Mouse (Mus musculus): ENCODE measurements around the gene Derl2. TPM values are rescaled to one million over a fixed set of nuclear protein-coding genes. Genes with fewer than 3 reads are reported as not detected.
A peak's percentile ranks its signal among the peaks of the same experiment; 100 is the strongest.

Gene Derl2
- polyA plus RNA-seq (2012; fragmentation: generic; extraction: Trizol), result 38.5 TPM
- long read RNA-seq, experiment 1, transcript Derl2-206 (7 exons, 3,666 nt), result major isoform, 75 of 93 reads
- long read RNA-seq, experiment 1, partial matches to known transcripts, result 2 of 93 reads
- long read RNA-seq, experiment 1, other reads (novel, unspliced or antisense), result 14 of 93 reads
- long read RNA-seq, experiment 2, transcript Derl2-206 (7 exons, 3,666 nt), result major isoform, 86 of 117 reads
- long read RNA-seq, experiment 2, transcript Derl2-207 (7 exons, 1,466 nt), result minor isoform, 8 of 117 reads
- long read RNA-seq, experiment 2, partial matches to known transcripts, result 4 of 117 reads
- long read RNA-seq, experiment 2, other reads (novel, unspliced or antisense), result 18 of 117 reads

- H3K79me2 ChIP-seq (ENCODE audit: control insufficient read depth, insufficient read depth), result peaks cover 95% of the 10 kb centered on the region
- H3K36me3 ChIP-seq (ENCODE audit: control insufficient read depth, insufficient read depth), result peaks cover 45% of the 10 kb centered on the region
- peaks cover 78% of the 10 kb centered on the region for H3K79me3 ChIP-seq (ENCODE audit: low read depth)
- H3K27me3 ChIP-seq (ENCODE audit: control insufficient read depth, insufficient read depth, insufficient read length), result no peaks in the 10 kb centered on the region
- peak within 1 kb of the TSS; percentile 94 for H3ac ChIP-seq (ENCODE audit: control insufficient read depth, insufficient read length, low read depth)
- H3K4me3 ChIP-seq (ENCODE audit: insufficient read depth, poor library complexity, severe bottlenecking), result peak within 1 kb of the TSS; percentile 82
- TF ChIP-seq USF1 (IDR thresholded peaks at IDR 0.05; ENCODE audit: low read depth) (no peak), MAX (IDR thresholded peaks at IDR 0.05) (no peak), MYOD1 (IDR thresholded peaks at IDR 0.05; ENCODE audit: control insufficient read depth, insufficient read length, low read depth) (no peak), MYOG (IDR thresholded peaks at IDR 0.05; ENCODE audit: control insufficient read depth, extremely low read depth, insufficient read length) (no peak), CTCF (IDR thresholded peaks at IDR 0.05; ENCODE audit: control insufficient read depth, insufficient read depth, insufficient read length) (no peak), FOSL1 (IDR thresholded peaks at IDR 0.05; ENCODE audit: insufficient read depth, low read length, poor library complexity, severe bottlenecking) (no peak), CEBPB (IDR thresholded peaks at IDR 0.05; ENCODE audit: low read depth) (no peak)
Observed at GRCm38 (mm10) chr11:71019201-71020068, at the start of gene Derl2, which contains the start of gene Mis12. Gene Derl2 (minus strand): TSS chr11:71019841. Gene Mis12 (plus strand): TSS chr11:71019611.

- Histone ChIP-seq H3K4me3 (ENCODE audit: insufficient read depth, poor library complexity, severe bottlenecking) (no peak overlapping the region), H3ac (ENCODE audit: control insufficient read depth, insufficient read length, low read depth) (no peak overlapping the region), H3K79me3 (ENCODE audit: low read depth) (no peaks in the 10 kb centered on the region), H3K27me3 (ENCODE audit: control insufficient read depth, insufficient read depth, insufficient read length) (no peaks in the 10 kb centered on the region), H3K36me3 (ENCODE audit: control insufficient read depth, insufficient read depth) (no peaks in the 10 kb centered on the region), H3K79me2 (ENCODE audit: control insufficient read depth, insufficient read depth) (no peaks in the 10 kb centered on the region)
- no peak for TF ChIP-seq USF1 (IDR thresholded peaks at IDR 0.05; ENCODE audit: low read depth)
Observed at GRCm38 (mm10) chr11:71052554-71052953, 32.9 kb upstream of the Derl2 start.

- Histone ChIP-seq H3K27me3 (ENCODE audit: control insufficient read depth, insufficient read depth, insufficient read length) (no peaks in the 10 kb centered on the region), H3K79me2 (ENCODE audit: control insufficient read depth, insufficient read depth) (no peaks in the 10 kb centered on the region), H3K4me3 (ENCODE audit: insufficient read depth, poor library complexity, severe bottlenecking) (no peak overlapping the region), H3K79me3 (ENCODE audit: low read depth) (no peaks in the 10 kb centered on the region), H3ac (ENCODE audit: control insufficient read depth, insufficient read length, low read depth) (no peak overlapping the region), H3K36me3 (ENCODE audit: control insufficient read depth, insufficient read depth) (no peaks in the 10 kb centered on the region)
- no peak for TF ChIP-seq USF1 (IDR thresholded peaks at IDR 0.05; ENCODE audit: low read depth)
- no peak for TF ChIP-seq MYOG (IDR thresholded peaks at IDR 0.05; ENCODE audit: control insufficient read depth, extremely low read depth, insufficient read length)
- no peak for TF ChIP-seq FOSL1 (IDR thresholded peaks at IDR 0.05; ENCODE audit: insufficient read depth, low read length, poor library complexity, severe bottlenecking)
- no peak for TF ChIP-seq MYOD1 (IDR thresholded peaks at IDR 0.05; ENCODE audit: control insufficient read depth, insufficient read length, low read depth)
Observed at GRCm38 (mm10) chr11:71039526-71040298, 20.1 kb upstream of the Derl2 start.

- H3K27me3 ChIP-seq (ENCODE audit: control insufficient read depth, insufficient read depth, insufficient read length), result no peaks in the 10 kb centered on the region
- H3K79me2 ChIP-seq (ENCODE audit: control insufficient read depth, insufficient read depth), result no peaks in the 10 kb centered on the region
- no peaks in the 10 kb centered on the region for H3K79me3 ChIP-seq (ENCODE audit: low read depth)
- no peak for TF ChIP-seq MAX (IDR thresholded peaks at IDR 0.05)
- no peak for TF ChIP-seq CEBPB (IDR thresholded peaks at IDR 0.05; ENCODE audit: low read depth)
- no peak for TF ChIP-seq CTCF (IDR thresholded peaks at IDR 0.05; ENCODE audit: control insufficient read depth, insufficient read depth, insufficient read length)
- no peak for TF ChIP-seq FOSL1 (IDR thresholded peaks at IDR 0.05; ENCODE audit: insufficient read depth, low read length, poor library complexity, severe bottlenecking)
- no peak for TF ChIP-seq USF1 (IDR thresholded peaks at IDR 0.05; ENCODE audit: low read depth)
- no peak for TF ChIP-seq MYOD1 (IDR thresholded peaks at IDR 0.05; ENCODE audit: control insufficient read depth, insufficient read length, low read depth)
- no peak for TF ChIP-seq MYOG (IDR thresholded peaks at IDR 0.05; ENCODE audit: control insufficient read depth, extremely low read depth, insufficient read length)
- peaks cover 11% of the 10 kb centered on the region for H3K36me3 ChIP-seq (ENCODE audit: control insufficient read depth, insufficient read depth)
- H3ac ChIP-seq (ENCODE audit: control insufficient read depth, insufficient read length, low read depth), result no peak within 1 kb of the TSS
- H3K4me3 ChIP-seq (ENCODE audit: insufficient read depth, poor library complexity, severe bottlenecking), result no peak within 1 kb of the TSS
Observed at GRCm38 (mm10) chr11:71033163-71033761, 13.6 kb upstream of the Derl2 start, which contains the start of gene 6330403K07Rik. Gene 6330403K07Rik (minus strand): TSS chr11:71033513.

- H3K79me3 ChIP-seq (ENCODE audit: low read depth), result peaks cover 2% of the 10 kb centered on the region
- H3K79me2 ChIP-seq (ENCODE audit: control insufficient read depth, insufficient read depth), result no peaks in the 10 kb centered on the region
- peaks cover 17% of the 10 kb centered on the region for H3K36me3 ChIP-seq (ENCODE audit: control insufficient read depth, insufficient read depth)
- no peak overlapping the region for H3ac ChIP-seq (ENCODE audit: control insufficient read depth, insufficient read length, low read depth)
- H3K4me3 ChIP-seq (ENCODE audit: insufficient read depth, poor library complexity, severe bottlenecking), result no peak overlapping the region
- TF ChIP-seq CEBPB (IDR thresholded peaks at IDR 0.05; ENCODE audit: low read depth) (no peak), CTCF (IDR thresholded peaks at IDR 0.05; ENCODE audit: control insufficient read depth, insufficient read depth, insufficient read length) (no peak), MAX (IDR thresholded peaks at IDR 0.05) (no peak), USF1 (IDR thresholded peaks at IDR 0.05; ENCODE audit: low read depth) (no peak), MYOG (IDR thresholded peaks at IDR 0.05; ENCODE audit: control insufficient read depth, extremely low read depth, insufficient read length) (no peak), MYOD1 (IDR thresholded peaks at IDR 0.05; ENCODE audit: control insufficient read depth, insufficient read length, low read depth) (no peak), FOSL1 (IDR thresholded peaks at IDR 0.05; ENCODE audit: insufficient read depth, low read length, poor library complexity, severe bottlenecking) (no peak)
- H3K27me3 ChIP-seq (ENCODE audit: control insufficient read depth, insufficient read depth, insufficient read length), result no peaks in the 10 kb centered on the region
Observed at GRCm38 (mm10) chr11:71032491-71033162, 13.0 kb upstream of the Derl2 start.
